Comparison of ENCODE assay signal across 11 mouse cellular contexts in the genomic region with DNA sequence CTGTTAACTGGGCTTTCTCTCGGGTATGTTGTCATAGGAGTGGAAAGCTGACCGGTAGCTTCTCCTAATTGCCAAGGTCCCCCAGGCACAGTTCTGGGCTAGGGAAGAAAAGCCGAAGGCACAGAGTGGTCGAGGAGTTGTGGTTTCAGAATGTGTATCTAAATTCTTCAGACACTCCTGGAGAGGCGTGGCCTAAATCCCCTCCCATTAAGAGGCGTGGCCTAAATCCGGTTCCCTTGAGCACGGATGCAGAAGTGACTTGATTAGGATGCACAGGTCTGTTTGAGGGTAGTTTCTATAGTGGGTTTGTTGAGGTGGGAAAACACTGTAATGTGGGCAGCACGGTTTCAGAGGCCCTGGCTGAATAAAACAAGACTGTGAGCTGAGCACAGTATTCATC.
A peak's percentile ranks its signal among the peaks of the same experiment; 100 is the strongest.
DNase-seq lines count a peak whose midpoint lies in the region; ATAC-seq and TF ChIP-seq lines count a peak whose summit lies in the region.
"Had no signal": no experiment of that assay in that cellular context is flagged by ENCODE, and none has a peak within 500 bp of the region (broad histone marks: within the 10 kb centered on the region; RNA-seq: fewer than 3 reads in every experiment).

No protein-coding gene starts in this region.

- TF ChIP-seq CTCF in layer of hippocampus, adult 2 months (conservative IDR thresholded peaks at IDR 0.05) = no peak

- DNase-seq in liver = peak; percentile 9
- peak; percentile 6 for DNase-seq in 416B (ENCODE audit: low read depth)
- peak; percentile 64 for DNase-seq in ES-E14 (ENCODE audit: low read depth, low spot score)
- DNase-seq in layer of hippocampus, adult 9-11 months = no peak
- no peak for DNase-seq in left cerebral cortex, adult 11 months (ENCODE audit: low spot score)
- no peak for DNase-seq in layer of hippocampus, adult 2 months (ENCODE audit: low spot score in 2 of 2)
- DNase-seq: adrenal gland, postnatal 10 days; heart, postnatal 4 days; kidney, adult 11 months had no signal

- 29% methylated on average over 9 of the region's 9 CpGs for WGBS in liver, embryonic 12.5 days (ENCODE audit: insufficient replicate concordance)

- no peak overlapping the region for H3K9ac ChIP-seq in liver, embryonic 12.5 days
- no peak overlapping the region for H3K9ac ChIP-seq in ES-E14 (ENCODE audit: insufficient read depth, low read depth, low read length, poor library complexity, severe bottlenecking)

- H3K27ac ChIP-seq in liver, embryonic 12.5 days = no peak overlapping the region
- H3K27ac ChIP-seq in ES-E14 (ENCODE audit: insufficient read depth, low read depth, low read length, poor library complexity, severe bottlenecking) = no peak overlapping the region
- H3K27ac ChIP-seq in layer of hippocampus, adult 2 months = no peak overlapping the region

- no peak overlapping the region for H3K4me2 ChIP-seq in liver, embryonic 12.5 days

- in situ Hi-C loops in ES-E14 (cut with MboI; ENCODE audit: low sequenced_read_pairs in 2 of 2, unreplicated experiment in 2 of 2) = no loop called here

- no peak for ATAC-seq in liver, embryonic 12.5 days
- ATAC-seq in megakaryocyte-erythroid progenitor cell, adult 5-6 weeks (replicated peaks; ENCODE audit: low FRiP score, low TSS enrichment, poor library complexity, severe bottlenecking) = 0 out of 2 replicates have a peak, but pooled peaks have one; percentile 53

- H3K4me1 ChIP-seq in liver, embryonic 12.5 days = no peaks in the 10 kb centered on the region
- peaks cover 2% of the 10 kb centered on the region in 2 experiments; a peak in 2 of 4 replicates for H3K4me1 ChIP-seq in ES-E14 (ENCODE audit: control insufficient read depth in 2 of 2, insufficient read depth in 2 of 2, low read length in 2 of 2, poor library complexity in 1 of 2)

- H3K9me3 ChIP-seq in liver, embryonic 12.5 days (replicated peaks) = no peaks in the 10 kb centered on the region
- no peaks in the 10 kb centered on the region for H3K9me3 ChIP-seq in ES-E14 (ENCODE audit: control insufficient read depth, insufficient read depth, low read depth, low read length)

- 0 out of 2 replicates have a peak, but pooled peaks cover 7% of the 10 kb centered on the region for H3K27me3 ChIP-seq in liver, embryonic 12.5 days (replicated peaks)

- H3K4me3 ChIP-seq in liver, embryonic 12.5 days = no peak overlapping the region
- H3K4me3 ChIP-seq in ES-E14 (ENCODE audit: insufficient read depth in 1 of 2, low read depth in 1 of 2, low read length in 2 of 2, poor library complexity in 1 of 2, severe bottlenecking in 1 of 2) = peak overlapping the region; percentile 14 to 34; a peak in 2 of 4 replicates
- no peak overlapping the region for H3K4me3 ChIP-seq in layer of hippocampus, adult 2 months

- H3K36me3 ChIP-seq in liver, embryonic 12.5 days = no peaks in the 10 kb centered on the region
- H3K36me3 ChIP-seq in ES-E14 (ENCODE audit: control insufficient read depth, insufficient read depth, low read length, poor library complexity, severe bottlenecking) = no peaks in the 10 kb centered on the region

TF ChIP-seq in ES-E14, 5 proteins besides CTCF, POLR2A, EP300 and RAD21:
- TF ChIP-seq ZC3H11A (IDR thresholded peaks at IDR 0.05; ENCODE audit: borderline replicate concordance, low read depth, low read length) = no peak
- no peak for TF ChIP-seq CHD2 (IDR thresholded peaks at IDR 0.05; ENCODE audit: low read depth, low read length)
- TF ChIP-seq ZNF384 (IDR thresholded peaks at IDR 0.05; ENCODE audit: low read depth, low read length) = no peak
- TF ChIP-seq MAFK (IDR thresholded peaks at IDR 0.05; ENCODE audit: insufficient read depth, low read depth, low read length) = no peak
- TF ChIP-seq HCFC1 (IDR thresholded peaks at IDR 0.05; ENCODE audit: borderline replicate concordance, insufficient read depth, low read length) = no peak

Comparison
In these comparisons a context has a peak if more than half of its experiments do, and no peak if none do; other contexts are left out.
1. DNase-seq: peak in liver (single experiment), 416B (single experiment) and ES-E14 (single experiment); none in layer of hippocampus, adult 9-11 months (single experiment), left cerebral cortex, adult 11 months (single experiment) and layer of hippocampus, adult 2 months (0 of 2).
2. H3K4me3 ChIP-seq: peak in ES-E14 (2 of 2); none in liver, embryonic 12.5 days (single experiment) and layer of hippocampus, adult 2 months (single experiment).